Mouse (Mus musculus) heart, embryonic 12.5 days (tissue): Measurements from ENCODE around the gene Smad3. TPM values are rescaled to one million over a fixed set of nuclear protein-coding genes. Genes with fewer than 3 reads are reported as not detected.

Source experiments
- ATAC-seq: fragments of 200-750 bp; cut with Nextera tagmentation; 2 replicates; pipeline ENCODE4 v1.8.0; 2017; ENCODE audit warnings: moderate TSS enrichment, moderate library complexity; ENCODE audit not compliant: insufficient number of reproducible peaks, low FRiP score
- H3K27ac ChIP-seq: fragments of 300-500 bp; sonication (generic); 2 replicates; pipeline ENCODE4 v1.5.1; 2016; ENCODE audit warnings: mild to moderate bottlenecking, moderate library complexity; ENCODE audit not compliant: poor library complexity, severe bottlenecking
- H3K27me3 ChIP-seq: fragments of 300-500 bp; sonication (generic); replicated peaks from 2 replicates; pipeline ENCODE4 v1.6.1; 2016; ENCODE audit warnings: mild to moderate bottlenecking, moderate library complexity
- H3K36me3 ChIP-seq: fragments of 300-500 bp; sonication (generic); 2 replicates; pipeline ENCODE4 v1.6.1; 2016; ENCODE audit warnings: mild to moderate bottlenecking, moderate library complexity
- H3K4me1 ChIP-seq: fragments of 300-500 bp; sonication (generic); replicated peaks from 2 replicates; pipeline ENCODE4 v1.6.1; 2016; ENCODE audit warnings: mild to moderate bottlenecking
- H3K4me2 ChIP-seq: fragments of 300-500 bp; sonication (generic); 2 replicates; pipeline ENCODE4 v1.6.1; 2016; ENCODE audit warnings: mild to moderate bottlenecking, moderate library complexity
- H3K4me3 ChIP-seq: fragments of 300-500 bp; sonication (generic); 2 replicates; pipeline ENCODE4 v1.5.1; 2016; ENCODE audit warnings: mild to moderate bottlenecking
- H3K9ac ChIP-seq: fragments of 300-500 bp; sonication (generic); 2 replicates; pipeline ENCODE4 v1.6.1; 2016; ENCODE audit warnings: mild to moderate bottlenecking, moderate library complexity
- H3K9me3 ChIP-seq: fragments of 300-500 bp; sonication (generic); replicated peaks from 2 replicates; pipeline ENCODE4 v1.6.1; 2016; ENCODE audit warnings: mild to moderate bottlenecking, moderate library complexity
- WGBS: fragments of 180-500 bp; shearing (Covaris S2); methylation state at CpG from one replicate; pipeline ENCODE4 v1.1.7; 2016; 5-methylcytosine and 5-hydroxymethylcytosine counted together
- polyA plus RNA-seq: library from polyadenylated mRNA; unstranded; fragments of >200 nt; fragmentation: Nextera tagmentation; extraction: Ambion mirVana; gene quantifications from 2 replicates; pipeline ENCODE4 v1.2.1, GENCODE M21; 2016

Smad3 gene
- polyA plus RNA-seq, 1 experiment from 2014 or later, result 18.9 TPM

- no peak overlapping the region for H3K27ac ChIP-seq
- H3K9ac ChIP-seq, result no peak overlapping the region
- H3K4me2 ChIP-seq, result no peak overlapping the region
- WGBS, result 83% methylated on average over 5 of the region's 5 CpGs
- H3K27me3 ChIP-seq, result no peaks in the 10 kb centered on the region
- ATAC-seq, result no peak
- no peak overlapping the region for H3K4me3 ChIP-seq
- H3K36me3 ChIP-seq, result peaks cover 7% of the 10 kb centered on the region; the same call in 1 of the 2 replicates
- H3K9me3 ChIP-seq, result no peaks in the 10 kb centered on the region
- H3K4me1 ChIP-seq, result peaks cover 93% of the 10 kb centered on the region
Observed at GRCm38 (mm10) chr9:63744595-63744994, 13.2 kb downstream of the Smad3 start.

- Histone ChIP-seq H3K36me3 (peaks cover 13% of the 10 kb centered on the region), H3K4me3 (no peak overlapping the region), H3K27me3 (no peaks in the 10 kb centered on the region), H3K9ac (0 out of 2 replicates have a peak overlapping the region, but pooled peaks have one; percentile 11), H3K4me1 (peaks cover 92% of the 10 kb centered on the region), H3K27ac (no peak overlapping the region), H3K9me3 (no peaks in the 10 kb centered on the region), H3K4me2 (no peak overlapping the region)
- ATAC-seq, result no peak
- WGBS, result 86% methylated on average over 11 of the region's 11 CpGs
Observed at GRCm38 (mm10) chr9:63743775-63744174, 14.0 kb downstream of the Smad3 start.

GRCm38 (mm10) chr9:63742887-63743660, 14.7 kb downstream of the Smad3 start:
- no peak overlapping the region for H3K4me3 ChIP-seq
- no peak for ATAC-seq
- 0 out of 2 replicates have a peak overlapping the region, but pooled peaks have one; percentile 11 for H3K9ac ChIP-seq

GRCm38 (mm10) chr9:63742318-63742717, 15.5 kb downstream of the Smad3 start:
- peak overlapping the region; percentile 14 for H3K4me2 ChIP-seq

More at GRCm38 (mm10) chr9:63742887-63743660, 14.7 kb downstream of the Smad3 start:
- peaks cover 92% of the 10 kb centered on the region for H3K4me1 ChIP-seq
- H3K9me3 ChIP-seq, result no peaks in the 10 kb centered on the region
- H3K27ac ChIP-seq, result peak overlapping the region; percentile 64
- peaks cover 13% of the 10 kb centered on the region for H3K36me3 ChIP-seq
- peak overlapping the region; percentile 14 for H3K4me2 ChIP-seq
- 45% methylated on average over 13 of the region's 13 CpGs for WGBS
- H3K27me3 ChIP-seq, result no peaks in the 10 kb centered on the region

GRCm38 (mm10) chr9:63741792-63742191, 16.0 kb downstream of the Smad3 start:
- H3K36me3 ChIP-seq, result peaks cover 13% of the 10 kb centered on the region
- H3K9me3 ChIP-seq, result no peaks in the 10 kb centered on the region
- H3K4me1 ChIP-seq, result peaks cover 92% of the 10 kb centered on the region
- no peak overlapping the region for H3K9ac ChIP-seq
- H3K4me3 ChIP-seq, result no peak overlapping the region
- no peak overlapping the region for H3K27ac ChIP-seq
- no peak for ATAC-seq
- no peaks in the 10 kb centered on the region for H3K27me3 ChIP-seq
- H3K4me2 ChIP-seq, result peak overlapping the region; percentile 14
- 33% methylated on average over 6 of the region's 6 CpGs for WGBS

More at GRCm38 (mm10) chr9:63742318-63742717, 15.5 kb downstream of the Smad3 start:
- H3K9ac ChIP-seq, result no peak overlapping the region
- H3K36me3 ChIP-seq, result peaks cover 13% of the 10 kb centered on the region
- no peaks in the 10 kb centered on the region for H3K27me3 ChIP-seq
- no peak for ATAC-seq
- H3K4me3 ChIP-seq, result no peak overlapping the region
- WGBS, result 9% methylated on average over 3 of the region's 3 CpGs
- peak overlapping the region; percentile 64 for H3K27ac ChIP-seq
- peaks cover 92% of the 10 kb centered on the region for H3K4me1 ChIP-seq
- no peaks in the 10 kb centered on the region for H3K9me3 ChIP-seq

- Histone ChIP-seq H3K9me3 (no peaks in the 10 kb centered on the region), H3K4me1 (peaks cover 92% of the 10 kb centered on the region), H3K4me2 (no peak overlapping the region), H3K9ac (no peak overlapping the region), H3K27me3 (no peaks in the 10 kb centered on the region), H3K4me3 (no peak overlapping the region), H3K36me3 (peaks cover 13% of the 10 kb centered on the region), H3K27ac (no peak overlapping the region)
- no peak for ATAC-seq
- 79% methylated on average over 10 of the region's 10 CpGs for WGBS
Observed at GRCm38 (mm10) chr9:63740320-63740841, 17.4 kb downstream of the Smad3 start.

- Histone ChIP-seq H3K4me3 (no peak overlapping the region), H3K9ac (no peak overlapping the region), H3K4me2 (no peak overlapping the region), H3K27ac (no peak overlapping the region), H3K9me3 (no peaks in the 10 kb centered on the region), H3K27me3 (no peaks in the 10 kb centered on the region), H3K4me1 (peaks cover 95% of the 10 kb centered on the region), H3K36me3 (peaks cover 13% of the 10 kb centered on the region)
- no peak for ATAC-seq
- 72% methylated on average over 11 of the region's 11 CpGs for WGBS
Observed at GRCm38 (mm10) chr9:63738830-63739229, 19.0 kb downstream of the Smad3 start.

- Histone ChIP-seq H3K27ac (no peak overlapping the region), H3K9ac (no peak overlapping the region), H3K36me3 (peaks cover 13% of the 10 kb centered on the region), H3K4me1 (peaks cover 93% of the 10 kb centered on the region), H3K27me3 (no peaks in the 10 kb centered on the region), H3K4me3 (no peak overlapping the region), H3K4me2 (no peak overlapping the region), H3K9me3 (no peaks in the 10 kb centered on the region)
- WGBS, result 81% methylated on average over 12 of the region's 12 CpGs
- no peak for ATAC-seq
Observed at GRCm38 (mm10) chr9:63738086-63738701, 19.6 kb downstream of the Smad3 start.

GRCm38 (mm10) chr9:63737426-63737931, 20.3 kb downstream of the Smad3 start:
- Histone ChIP-seq H3K4me1 (peaks cover 92% of the 10 kb centered on the region), H3K4me3 (no peak overlapping the region), H3K4me2 (no peak overlapping the region), H3K27me3 (no peaks in the 10 kb centered on the region), H3K36me3 (peaks cover 13% of the 10 kb centered on the region), H3K9ac (no peak overlapping the region), H3K27ac (no peak overlapping the region), H3K9me3 (no peaks in the 10 kb centered on the region)
- 74% methylated on average over 9 of the region's 9 CpGs for WGBS
- ATAC-seq, result no peak

- peaks cover 85% of the 10 kb centered on the region for H3K4me1 ChIP-seq
- no peaks in the 10 kb centered on the region for H3K27me3 ChIP-seq
- H3K9ac ChIP-seq, result no peak overlapping the region
- no peak overlapping the region for H3K4me2 ChIP-seq
- no peak overlapping the region for H3K27ac ChIP-seq
- ATAC-seq, result no peak
- no peak overlapping the region for H3K4me3 ChIP-seq
- WGBS, result 82% methylated on average over 8 of the region's 8 CpGs
- H3K36me3 ChIP-seq, result peaks cover 3% of the 10 kb centered on the region
- no peaks in the 10 kb centered on the region for H3K9me3 ChIP-seq
Observed at GRCm38 (mm10) chr9:63734261-63734660, 23.5 kb downstream of the Smad3 start.

GRCm38 (mm10) chr9:63732700-63733099, 25.1 kb downstream of the Smad3 start:
- Histone ChIP-seq H3K9me3 (no peaks in the 10 kb centered on the region), H3K4me2 (no peak overlapping the region), H3K36me3 (no peaks in the 10 kb centered on the region), H3K4me3 (no peak overlapping the region), H3K27ac (no peak overlapping the region), H3K4me1 (peaks cover 81% of the 10 kb centered on the region), H3K9ac (no peak overlapping the region), H3K27me3 (no peaks in the 10 kb centered on the region)
- WGBS, result 85% methylated on average over 7 of the region's 7 CpGs
- no peak for ATAC-seq
